Mouse (Mus musculus) forebrain, embryonic 11.5 days (tissue): ENCODE measurements around the gene 1700016D06Rik. TPM values are rescaled to one million over a fixed set of nuclear protein-coding genes. Genes with fewer than 3 reads are reported as not detected.

Experiments
- ATAC-seq: fragments of 200-750 bp; cut with Nextera tagmentation; replicated peaks from 2 replicates; pipeline ENCODE4 v1.8.0; 2017; ENCODE audit warnings: moderate TSS enrichment; ENCODE audit not compliant: low FRiP score
- DNase-seq: peaks from one replicate; pipeline ENCODE4 v3.0.0-alpha.2; 2017; ENCODE audit warnings: low spot score
- H3K27ac ChIP-seq: fragments of 300-500 bp; sonication (generic); 2 replicates; pipeline ENCODE4 v1.5.1; 2014; ENCODE audit warnings: low read depth, low read length
- H3K27me3 ChIP-seq: fragments of 300-500 bp; sonication (generic); 2 replicates; pipeline ENCODE4 v1.6.1; 2014; ENCODE audit warnings: mild to moderate bottlenecking, low read length, mixed read lengths; ENCODE audit not compliant: control insufficient read depth, insufficient read depth
- H3K36me3 ChIP-seq: fragments of 300-500 bp; sonication (generic); 2 replicates; pipeline ENCODE4 v1.6.1; 2014; ENCODE audit warnings: mild to moderate bottlenecking, low read length, moderate library complexity, mixed read lengths; ENCODE audit not compliant: control insufficient read depth, insufficient read depth
- H3K4me1 ChIP-seq: fragments of 300-500 bp; sonication (generic); replicated peaks from 2 replicates; pipeline ENCODE4 v1.6.1; 2014; ENCODE audit warnings: low read length, mixed read lengths; ENCODE audit not compliant: control insufficient read depth, insufficient read depth
- H3K4me2 ChIP-seq: fragments of 300-500 bp; sonication (generic); 2 replicates; pipeline ENCODE4 v1.6.1; 2014; ENCODE audit warnings: low read depth, mild to moderate bottlenecking, low read length, moderate library complexity, mixed read lengths; ENCODE audit not compliant: severe bottlenecking
- H3K4me3 ChIP-seq: fragments of 300-500 bp; sonication (generic); 2 replicates; pipeline ENCODE4 v1.5.1; 2014; ENCODE audit warnings: low read depth, low read length
- H3K9ac ChIP-seq: fragments of 300-500 bp; sonication (generic); 2 replicates; pipeline ENCODE4 v1.6.1; 2014; ENCODE audit warnings: low read length
- H3K9me3 ChIP-seq: fragments of 300-500 bp; sonication (generic); 2 replicates; pipeline ENCODE4 v1.6.1; 2016; ENCODE audit warnings: low read length, mixed read lengths; ENCODE audit not compliant: control insufficient read depth
- WGBS: fragments of 180-500 bp; shearing (Covaris S2); extraction: QIAGEN DNeasy Blood & Tissue Kit; methylation state at CpG from one replicate; pipeline ENCODE4 v1.1.7; 2014; 5-methylcytosine and 5-hydroxymethylcytosine counted together
- polyA plus RNA-seq: library from polyadenylated mRNA; unstranded; fragments of >200 nt; fragmentation: Nextera tagmentation; extraction: Ambion mirVana; gene quantifications from 2 replicates; pipeline ENCODE4 v1.2.1, GENCODE M21; 2014

1700016D06Rik gene
- polyA plus RNA-seq, 1 experiment from 2014 or later = not detected

DNA sequence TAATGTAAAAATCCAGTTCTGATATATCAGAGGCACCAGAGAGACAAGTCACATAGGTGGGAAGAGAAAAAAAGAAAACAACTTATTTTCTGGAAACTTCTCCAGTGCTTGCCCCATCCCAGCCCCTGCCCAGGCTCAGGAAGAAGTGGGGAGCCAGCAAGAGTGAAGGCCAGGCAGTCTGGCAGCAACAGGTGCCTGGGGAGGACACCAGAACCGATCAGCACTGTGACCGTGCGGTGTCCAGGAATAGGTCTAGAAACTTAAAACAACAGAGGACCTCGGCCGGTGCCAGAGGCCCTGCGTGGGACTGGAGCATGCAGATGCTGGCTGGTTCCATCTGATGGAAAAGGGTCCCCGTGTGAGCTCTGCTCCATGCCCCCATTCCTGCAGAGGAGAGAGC lies 3.4 kb downstream of the 1700016D06Rik start:
- Histone ChIP-seq H3K4me3 (no peak overlapping the region), H3K27me3 (no peaks in the 10 kb centered on the region), H3K4me1 (no peaks in the 10 kb centered on the region), H3K4me2 (no peak overlapping the region), H3K36me3 (no peaks in the 10 kb centered on the region), H3K27ac (no peak overlapping the region), H3K9me3 (no peaks in the 10 kb centered on the region), H3K9ac (no peak overlapping the region)
- ATAC-seq (no peak), DNase-seq (no peak)
- WGBS = 93% methylated on average over 7 of the region's 7 CpGs

DNA sequence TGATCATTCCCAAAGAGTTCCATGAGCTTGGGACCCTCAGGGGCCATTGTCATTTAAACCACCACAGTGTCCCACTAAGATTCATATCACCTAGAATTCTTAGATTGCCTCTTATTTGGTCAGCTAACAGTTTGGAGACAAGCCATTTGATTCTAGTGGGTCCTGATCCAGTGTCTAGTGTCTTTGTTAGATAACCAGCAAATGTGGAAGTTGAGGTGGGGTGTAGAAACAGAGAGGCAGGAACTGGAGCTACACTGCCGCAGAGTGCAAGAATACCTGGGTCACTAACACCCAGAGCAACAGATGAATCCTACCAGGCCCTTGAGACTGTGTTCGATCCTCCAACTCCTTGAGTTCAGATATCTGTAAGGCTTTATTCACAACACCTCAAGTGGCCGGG lies 4.7 kb downstream of the 1700016D06Rik start:
- Histone ChIP-seq H3K9ac (no peak overlapping the region), H3K9me3 (no peaks in the 10 kb centered on the region), H3K4me2 (no peak overlapping the region), H3K27ac (no peak overlapping the region), H3K4me3 (no peak overlapping the region), H3K4me1 (no peaks in the 10 kb centered on the region), H3K36me3 (no peaks in the 10 kb centered on the region), H3K27me3 (no peaks in the 10 kb centered on the region)
- DNase-seq = no peak
- WGBS = 96% methylated on average over 3 of the region's 3 CpGs
- ATAC-seq = no peak

DNA sequence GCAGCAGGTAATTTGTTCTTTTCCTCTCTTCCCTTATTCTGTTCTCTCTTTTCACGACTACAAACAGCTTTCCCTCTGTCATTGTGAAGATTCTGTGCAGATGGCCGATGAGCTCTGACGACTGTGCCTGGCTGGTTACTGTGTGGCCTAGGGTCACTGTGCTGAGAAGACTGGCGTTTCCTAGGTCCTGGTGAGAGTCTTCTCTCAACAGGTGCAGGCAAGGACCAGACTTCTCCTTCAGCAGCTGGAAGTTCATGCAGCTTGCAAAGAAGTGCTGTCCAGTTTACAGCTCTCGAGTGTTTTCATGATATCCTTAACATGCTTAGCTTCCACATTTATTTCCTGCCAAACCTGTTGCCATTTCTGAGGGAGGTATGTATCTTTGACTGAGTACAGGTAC lies 6.9 kb downstream of the 1700016D06Rik start:
- Histone ChIP-seq H3K27me3 (no peaks in the 10 kb centered on the region), H3K27ac (no peak overlapping the region), H3K36me3 (no peaks in the 10 kb centered on the region), H3K4me3 (no peak overlapping the region), H3K4me1 (no peaks in the 10 kb centered on the region), H3K9me3 (no peaks in the 10 kb centered on the region), H3K9ac (no peak overlapping the region), H3K4me2 (no peak overlapping the region)
- DNase-seq (no peak), ATAC-seq (no peak)
- 86% methylated on average over 5 of the region's 5 CpGs for WGBS

DNA sequence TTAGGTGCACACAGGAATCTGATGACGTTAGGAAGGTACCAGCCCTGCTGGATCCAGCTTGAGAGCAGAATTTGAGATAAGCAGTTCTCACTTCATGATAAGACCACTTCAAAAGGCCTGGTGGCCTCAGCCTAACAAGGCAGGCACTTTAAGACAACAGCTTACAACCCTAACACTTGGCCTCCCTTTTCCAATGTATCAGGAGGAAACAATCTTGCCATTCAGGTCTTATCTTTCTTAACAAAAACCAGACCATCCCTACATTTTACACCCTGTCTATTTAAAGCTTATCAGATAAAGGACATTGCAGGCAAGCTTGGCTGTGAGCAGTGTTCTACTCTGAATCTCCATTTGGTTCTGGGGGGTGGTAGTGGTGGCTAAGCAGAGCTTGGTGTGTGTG lies 8.4 kb downstream of the 1700016D06Rik start:
- H3K27me3 ChIP-seq = no peaks in the 10 kb centered on the region
- no peak overlapping the region for H3K4me3 ChIP-seq
- ATAC-seq = no peak
- no peaks in the 10 kb centered on the region for H3K4me1 ChIP-seq
- H3K27ac ChIP-seq = no peak overlapping the region
- WGBS = 75% methylated on average over 1 of the region's 1 CpGs
- H3K9me3 ChIP-seq = no peaks in the 10 kb centered on the region
- no peak overlapping the region for H3K4me2 ChIP-seq
- H3K9ac ChIP-seq = no peak overlapping the region
- no peaks in the 10 kb centered on the region for H3K36me3 ChIP-seq
- DNase-seq = no peak

DNA sequence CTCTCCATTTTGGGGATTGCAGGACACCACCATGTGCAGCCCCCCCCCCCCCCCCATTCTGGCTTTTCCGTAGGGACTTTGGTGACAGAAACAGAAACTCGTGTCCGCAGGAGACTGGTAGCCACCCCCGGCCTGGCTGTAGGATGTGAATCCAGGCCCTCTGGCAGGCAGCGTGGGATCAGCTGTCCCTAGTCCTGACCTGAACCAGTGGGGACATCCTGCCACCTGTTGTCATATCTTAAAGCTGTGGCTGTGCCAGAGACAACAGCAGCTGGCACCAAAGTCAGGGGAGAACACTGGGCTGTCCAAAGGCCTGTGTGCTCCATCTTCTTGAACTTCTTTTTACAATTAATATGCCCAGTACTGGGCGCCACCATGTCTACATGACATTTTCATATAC lies 9.1 kb downstream of the 1700016D06Rik start:
- H3K4me3 ChIP-seq = no peak overlapping the region
- no peaks in the 10 kb centered on the region for H3K36me3 ChIP-seq
- H3K27ac ChIP-seq = no peak overlapping the region
- ATAC-seq (no peak), DNase-seq (no peak)
- H3K9ac ChIP-seq = no peak overlapping the region
- H3K4me1 ChIP-seq = no peaks in the 10 kb centered on the region
- no peak overlapping the region for H3K4me2 ChIP-seq
- no peaks in the 10 kb centered on the region for H3K9me3 ChIP-seq
- H3K27me3 ChIP-seq = no peaks in the 10 kb centered on the region
- WGBS = 90% methylated on average over 6 of the region's 6 CpGs

DNA sequence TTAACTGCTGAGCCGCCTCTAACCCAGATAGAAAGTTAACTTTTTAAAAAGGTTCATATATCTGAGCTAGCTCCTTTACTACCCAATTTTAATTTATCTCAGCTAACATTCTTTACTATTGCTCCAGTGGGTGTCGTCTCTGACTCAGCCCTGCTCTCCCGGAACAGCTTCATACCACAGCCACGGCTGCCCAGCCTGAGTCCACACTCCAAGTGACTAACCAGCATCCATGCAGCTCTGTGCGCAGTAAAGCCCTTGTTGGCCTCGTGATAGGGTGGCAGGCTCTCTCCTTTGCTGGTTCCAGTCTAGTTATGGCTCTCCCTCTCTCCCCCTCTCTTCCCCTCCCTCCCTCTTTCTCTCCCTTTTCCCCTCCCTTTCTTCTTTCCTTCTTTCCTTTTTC lies 9.6 kb downstream of the 1700016D06Rik start:
- H3K36me3 ChIP-seq = no peaks in the 10 kb centered on the region
- 93% methylated on average over 6 of the region's 6 CpGs for WGBS
- no peak overlapping the region for H3K4me3 ChIP-seq
- H3K4me2 ChIP-seq = no peak overlapping the region
- H3K9ac ChIP-seq = no peak overlapping the region
- no peak overlapping the region for H3K27ac ChIP-seq
- no peaks in the 10 kb centered on the region for H3K9me3 ChIP-seq
- no peak for ATAC-seq
- DNase-seq = no peak
- no peaks in the 10 kb centered on the region for H3K4me1 ChIP-seq
- H3K27me3 ChIP-seq = no peaks in the 10 kb centered on the region

DNA sequence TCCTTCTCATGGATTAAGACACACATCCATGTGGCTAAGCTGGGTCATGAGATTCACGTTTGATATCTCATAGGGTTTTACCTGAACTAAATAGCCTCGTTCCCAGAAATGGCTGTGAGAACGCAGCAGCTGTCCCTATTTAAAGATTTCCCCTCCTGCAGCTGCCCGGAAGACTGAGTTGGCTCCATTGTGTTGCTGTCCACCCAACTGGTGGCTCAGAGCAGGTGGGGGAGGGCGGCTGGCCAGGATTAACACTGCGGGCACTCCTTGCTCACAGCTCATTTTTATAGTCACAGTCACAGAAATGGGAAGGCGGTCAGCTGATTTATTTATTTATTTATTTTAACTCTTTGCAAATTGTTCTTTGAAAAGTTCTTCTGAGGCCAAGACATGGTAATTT lies 10.9 kb downstream of the 1700016D06Rik start:
- DNase-seq (no peak), ATAC-seq (no peak)
- WGBS = 43% methylated on average over 7 of the region's 7 CpGs
- Histone ChIP-seq H3K9me3 (no peaks in the 10 kb centered on the region), H3K9ac (no peak overlapping the region), H3K4me1 (no peaks in the 10 kb centered on the region), H3K4me3 (no peak overlapping the region), H3K27me3 (no peaks in the 10 kb centered on the region), H3K27ac (no peak overlapping the region), H3K4me2 (no peak overlapping the region), H3K36me3 (no peaks in the 10 kb centered on the region)

DNA sequence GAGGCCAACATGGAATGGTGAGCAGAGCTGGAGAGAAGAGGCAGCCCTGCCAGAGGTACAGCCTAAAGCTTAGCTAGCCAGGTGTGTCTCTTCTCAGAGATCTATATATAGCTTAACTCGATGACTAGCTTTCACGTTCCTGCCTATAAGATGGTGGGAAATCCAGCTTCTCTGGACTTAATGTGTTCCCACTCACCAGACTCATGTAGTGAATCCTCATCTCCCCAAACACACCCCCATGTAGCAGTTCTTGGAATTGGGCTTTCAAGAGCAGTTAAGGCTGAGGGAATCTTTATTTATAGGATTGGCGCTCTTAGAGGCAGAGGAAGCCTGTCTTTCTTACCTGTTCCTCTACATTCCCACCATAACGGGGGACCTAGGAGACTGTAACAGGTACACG lies 13.6 kb downstream of the 1700016D06Rik start:
- Histone ChIP-seq H3K27ac (no peak overlapping the region), H3K27me3 (no peaks in the 10 kb centered on the region), H3K9ac (no peak overlapping the region), H3K4me1 (no peaks in the 10 kb centered on the region), H3K9me3 (no peaks in the 10 kb centered on the region), H3K4me3 (no peak overlapping the region), H3K36me3 (no peaks in the 10 kb centered on the region), H3K4me2 (no peak overlapping the region)
- WGBS = 93% methylated on average over 5 of the region's 5 CpGs
- ATAC-seq = no peak
- DNase-seq = no peak

DNA sequence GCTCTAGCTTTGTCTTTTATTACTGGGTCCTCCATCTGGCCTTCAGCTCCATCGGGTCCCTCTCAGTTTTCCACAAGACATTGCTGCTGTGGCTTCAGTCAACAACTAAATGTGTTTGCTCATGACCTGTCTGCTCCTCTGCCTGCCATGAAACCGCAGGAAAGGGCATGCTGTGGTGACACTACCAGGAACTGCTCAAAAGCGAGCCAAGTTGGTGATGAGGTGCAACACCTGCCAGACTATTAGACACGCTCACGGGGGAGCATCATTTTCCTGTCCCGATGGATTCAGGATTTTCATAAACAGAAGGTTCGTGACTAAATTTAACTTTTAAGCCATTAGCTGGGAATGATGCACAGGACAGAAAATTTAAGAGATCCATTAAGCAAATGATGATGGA lies 16.3 kb downstream of the 1700016D06Rik start:
- no peaks in the 10 kb centered on the region for H3K4me1 ChIP-seq
- ATAC-seq (no peak), DNase-seq (no peak)
- H3K9me3 ChIP-seq = no peaks in the 10 kb centered on the region
- 91% methylated on average over 7 of the region's 7 CpGs for WGBS
- H3K4me3 ChIP-seq = no peak overlapping the region
- H3K36me3 ChIP-seq = no peaks in the 10 kb centered on the region
- H3K27ac ChIP-seq = no peak overlapping the region
- no peak overlapping the region for H3K9ac ChIP-seq
- no peak overlapping the region for H3K4me2 ChIP-seq
- H3K27me3 ChIP-seq = no peaks in the 10 kb centered on the region
